Mouse (Mus musculus) MEL (cell line): ENCODE measurements around the gene Adap2. TPM values are rescaled to one million over a fixed set of nuclear protein-coding genes. Genes with fewer than 3 reads are reported as not detected.

ENCODE experiments used
- DNase-seq: peaks from one replicate; pipeline ENCODE4 v3.0.0; 2011; ENCODE audit warnings: low read depth, low spot score
- H3K27ac ChIP-seq: 2 replicates; pipeline ENCODE4 v1.5.1; 2012; ENCODE audit warnings: low read depth, mild to moderate bottlenecking, control low read depth, low read length, moderate library complexity; ENCODE audit not compliant: control insufficient read depth
- H3K27me3 ChIP-seq, 2 experiments: fragments of 150-350 bp in 1 of 2; sonication (generic) in 1 of 2; 2 replicates each; pipeline ENCODE4 v1.6.1; 2012; ENCODE audit warnings: low read length in 2 of 2, mild to moderate bottlenecking in 2 of 2, improper control_type of control experiment in 1 of 2, moderate library complexity in 1 of 2; ENCODE audit not compliant: insufficient read depth in 2 of 2, control insufficient read depth in 1 of 2
- H3K36me3 ChIP-seq, 2 experiments: 2 replicates each; pipeline ENCODE4 v1.6.1; 2012 to 2014; ENCODE audit warnings: low read length in 2 of 2, improper control_type of control experiment in 1 of 2, inconsistent platforms in 1 of 2, mild to moderate bottlenecking in 1 of 2; ENCODE audit not compliant: insufficient read depth in 2 of 2, control insufficient read depth in 1 of 2
- H3K4me1 ChIP-seq, 2 experiments: fragments of 150-350 bp in 1 of 2; sonication (generic) in 1 of 2; 2 replicates each; pipeline ENCODE4 v1.6.1; 2012; ENCODE audit warnings: low read length in 2 of 2, improper control_type of control experiment in 1 of 2, mild to moderate bottlenecking in 1 of 2; ENCODE audit not compliant: insufficient read depth in 2 of 2, control insufficient read depth in 1 of 2
- H3K4me3 ChIP-seq, 2 experiments: fragments of 150-350 bp in 1 of 2; sonication (generic) in 1 of 2; 2 replicates each; pipeline ENCODE4 v1.5.1; 2012; ENCODE audit warnings: low read depth in 2 of 2, low read length in 2 of 2, mild to moderate bottlenecking in 2 of 2, moderate library complexity in 2 of 2, control low read depth in 1 of 2, improper control_type of control experiment in 1 of 2; ENCODE audit not compliant: control insufficient read depth in 1 of 2, insufficient read depth in 1 of 2
- H3K79me2 ChIP-seq: 2 replicates; pipeline ENCODE4 v1.6.1; 2012; ENCODE audit warnings: mild to moderate bottlenecking, low read length, moderate library complexity; ENCODE audit not compliant: control insufficient read depth, poor library complexity, insufficient read depth
- H3K9ac ChIP-seq: 2 replicates; pipeline ENCODE4 v1.6.1; 2012; ENCODE audit warnings: low read depth, mild to moderate bottlenecking, control low read depth, low read length, moderate library complexity; ENCODE audit not compliant: control insufficient read depth, poor library complexity, severe bottlenecking
- H3K9me3 ChIP-seq: fragments of 150-350 bp; sonication (generic); replicated peaks from 2 replicates; pipeline ENCODE4 v1.6.1; 2012; ENCODE audit warnings: mild to moderate bottlenecking, low read length, improper control_type of control experiment, moderate library complexity; ENCODE audit not compliant: insufficient read depth
- BHLHE40 ChIP-seq: IDR thresholded peaks from 2 replicates; pipeline ENCODE4 v1.6.1; 2012; ENCODE audit warnings: low read depth, mild to moderate bottlenecking, inconsistent platforms, low read length, improper control_type of control experiment, borderline replicate concordance
- CHD2 ChIP-seq: IDR thresholded peaks from 2 replicates; pipeline ENCODE4 v1.6.1; 2011; ENCODE audit warnings: low read length, improper control_type of control experiment
- CTCF ChIP-seq, 3 experiments: IDR thresholded peaks in 2 of 3; conservative IDR thresholded peaks in 1 of 3; 2 replicates each; pipeline ENCODE4 v1.5.1; 2011 to 2012; ENCODE audit warnings: low read length in 3 of 3, low read depth in 2 of 3, mild to moderate bottlenecking in 2 of 3, improper control_type of control experiment in 1 of 3, inconsistent platforms in 1 of 3, mixed read lengths in 1 of 3, moderate library complexity in 1 of 3; ENCODE audit not compliant: control insufficient read depth in 1 of 3, insufficient read depth in 1 of 3, poor library complexity in 1 of 3, severe bottlenecking in 1 of 3
- E2F4 ChIP-seq: IDR thresholded peaks from 2 replicates; pipeline ENCODE4 v1.6.1; 2011; ENCODE audit warnings: low read depth, low read length, improper control_type of control experiment, borderline replicate concordance
- ELF1 ChIP-seq: IDR thresholded peaks from 2 replicates; pipeline ENCODE4 v1.6.1; 2014; ENCODE audit warnings: low read depth, mild to moderate bottlenecking, inconsistent platforms, low read length, improper control_type of control experiment, moderate library complexity
- EP300 ChIP-seq, 2 experiments: IDR thresholded peaks; 2 replicates each; pipeline ENCODE4 v1.6.1; 2011; ENCODE audit warnings: improper control_type of control experiment in 2 of 2, low read length in 2 of 2, low read depth in 1 of 2, mild to moderate bottlenecking in 1 of 2
- ETS1 ChIP-seq: IDR thresholded peaks from 2 replicates; pipeline ENCODE4 v1.6.1; 2012; ENCODE audit warnings: low read depth, mild to moderate bottlenecking, inconsistent platforms, low read length, improper control_type of control experiment, moderate library complexity
- GABPA ChIP-seq: IDR thresholded peaks from 2 replicates; pipeline ENCODE4 v1.6.1; 2012; ENCODE audit warnings: low read depth, mild to moderate bottlenecking, inconsistent platforms, low read length, improper control_type of control experiment, moderate library complexity
- GATA1 ChIP-seq: IDR thresholded peaks from 2 replicates; pipeline ENCODE4 v1.6.1; 2011; ENCODE audit warnings: low read depth, low read length, improper control_type of control experiment
- HCFC1 ChIP-seq: IDR thresholded peaks from 2 replicates; pipeline ENCODE4 v1.6.1; 2012; ENCODE audit warnings: low read depth, mild to moderate bottlenecking, inconsistent platforms, low read length, improper control_type of control experiment, moderate library complexity
- JUND ChIP-seq: IDR thresholded peaks from 2 replicates; pipeline ENCODE4 v1.6.1; 2011; ENCODE audit warnings: low read depth, mild to moderate bottlenecking, improper control_type of control experiment, low read length
- MAX ChIP-seq: IDR thresholded peaks from 2 replicates; pipeline ENCODE4 v1.6.1; 2011; ENCODE audit warnings: low read length, improper control_type of control experiment
- MAZ ChIP-seq: IDR thresholded peaks from 2 replicates; pipeline ENCODE4 v1.6.1; 2012; ENCODE audit warnings: low read depth, mild to moderate bottlenecking, inconsistent platforms, low read length, improper control_type of control experiment
- MEF2A ChIP-seq: IDR thresholded peaks from 2 replicates; pipeline ENCODE4 v1.6.1; 2014; ENCODE audit warnings: low read depth, mild to moderate bottlenecking, inconsistent platforms, low read length, improper control_type of control experiment; ENCODE audit not compliant: poor library complexity, insufficient replicate concordance, severe bottlenecking; ENCODE audit errors: extremely low read depth
- MXI1 ChIP-seq: IDR thresholded peaks from 2 replicates; pipeline ENCODE4 v1.6.1; 2011; ENCODE audit warnings: mild to moderate bottlenecking, low read depth, low read length, improper control_type of control experiment
- MYB ChIP-seq: IDR thresholded peaks from 2 replicates; pipeline ENCODE4 v1.6.1; 2011; ENCODE audit warnings: mild to moderate bottlenecking, low read depth, low read length, improper control_type of control experiment
- NELFE ChIP-seq: IDR thresholded peaks from 2 replicates; pipeline ENCODE4 v1.6.1; 2011; ENCODE audit warnings: low read depth, low read length, improper control_type of control experiment
- POLR2A ChIP-seq, 2 experiments: IDR thresholded peaks; 2 replicates each; pipeline ENCODE4 v1.6.1; 2011 to 2012; ENCODE audit warnings: low read length in 2 of 2, mild to moderate bottlenecking in 2 of 2, control low read depth in 1 of 2, improper control_type of control experiment in 1 of 2, low read depth in 1 of 2, moderate library complexity in 1 of 2; ENCODE audit not compliant: control insufficient read depth in 1 of 2, insufficient read depth in 1 of 2, poor library complexity in 1 of 2
- POLR2AphosphoS2 ChIP-seq: IDR thresholded peaks from 2 replicates; pipeline ENCODE4 v1.6.1; 2011; ENCODE audit warnings: low read length, improper control_type of control experiment
- POLR2AphosphoS5 ChIP-seq: IDR thresholded peaks from 2 replicates; pipeline ENCODE4 v1.6.1; 2012; ENCODE audit warnings: low read depth, borderline replicate concordance, mild to moderate bottlenecking, inconsistent platforms, low read length, moderate library complexity, mixed read lengths
- RCOR1 ChIP-seq: IDR thresholded peaks from 2 replicates; pipeline ENCODE4 v1.6.1; 2012; ENCODE audit warnings: low read depth, mild to moderate bottlenecking, inconsistent platforms, low read length, improper control_type of control experiment
- SIN3A ChIP-seq: IDR thresholded peaks from 2 replicates; pipeline ENCODE4 v1.6.1; 2012; ENCODE audit warnings: low read length, improper control_type of control experiment, inconsistent platforms
- TAL1 ChIP-seq: IDR thresholded peaks from 2 replicates; pipeline ENCODE4 v1.6.1; 2012; ENCODE audit warnings: mild to moderate bottlenecking, inconsistent platforms, low read length, moderate library complexity, mixed read lengths
- TCF12 ChIP-seq: IDR thresholded peaks from 2 replicates; pipeline ENCODE4 v1.6.1; 2014; ENCODE audit warnings: low read depth, mild to moderate bottlenecking, inconsistent platforms, low read length, improper control_type of control experiment, moderate library complexity
- UBTF ChIP-seq: IDR thresholded peaks from 2 replicates; pipeline ENCODE4 v1.6.1; 2012; ENCODE audit warnings: low read depth, mild to moderate bottlenecking, inconsistent platforms, low read length, improper control_type of control experiment, moderate library complexity, borderline replicate concordance; ENCODE audit not compliant: insufficient read depth
- USF1 ChIP-seq: IDR thresholded peaks from 2 replicates; pipeline ENCODE4 v1.6.1; 2014; ENCODE audit warnings: low read depth, mild to moderate bottlenecking, inconsistent platforms, low read length, improper control_type of control experiment, moderate library complexity
- ZC3H11A ChIP-seq: IDR thresholded peaks from 2 replicates; pipeline ENCODE4 v1.6.1; 2012; ENCODE audit warnings: low read depth, mild to moderate bottlenecking, inconsistent platforms, low read length, improper control_type of control experiment
- ZKSCAN1 ChIP-seq: IDR thresholded peaks from 2 replicates; pipeline ENCODE4 v1.6.1; 2012; ENCODE audit warnings: low read depth, mild to moderate bottlenecking, inconsistent platforms, low read length, improper control_type of control experiment, moderate library complexity
- ZMIZ1 ChIP-seq: IDR thresholded peaks from 2 replicates; pipeline ENCODE4 v1.6.1; 2012; ENCODE audit warnings: low read depth, mild to moderate bottlenecking, inconsistent platforms, low read length, improper control_type of control experiment, moderate library complexity
- ZNF384 ChIP-seq: IDR thresholded peaks from 2 replicates; pipeline ENCODE4 v1.6.1; 2012; ENCODE audit warnings: low read depth, mild to moderate bottlenecking, inconsistent platforms, low read length, improper control_type of control experiment
- polyA plus RNA-seq, 2 experiments: library from polyadenylated mRNA; stranded (reverse) in 1 of 2; unstranded in 1 of 2; fragments of >175 nt in 1 of 2; fragments of >200 nt in 1 of 2; gene quantifications; 2 replicates each; pipeline versions ENCODE4 v1.2.1 to v1.2.4; 2012; ENCODE audit warnings: low replicate concordance in 2 of 2, low read depth in 1 of 2; ENCODE audit not compliant: insufficient read length in 2 of 2, insufficient read depth in 1 of 2, missing spikeins in 1 of 2
- total RNA-seq: library from RNA; depleted of rRNA; stranded (reverse); fragments of 300-350 nt; gene quantifications from 2 replicates; pipeline ENCODE4 v1.2.3, GENCODE M21; 2012

Gene Adap2
- total and polyA plus RNA-seq, 3 experiments = not detected

GRCm38 (mm10) chr11:80137773-80138172 is 16.1 kb upstream of the Adap2 start:
- Histone ChIP-seq H3K36me3 (peaks cover 16% of the 10 kb centered on the region in 2 experiments), H3K79me2 (peaks cover 19% of the 10 kb centered on the region), H3K27ac (no peak overlapping the region), H3K9ac (no peak overlapping the region), H3K4me3 (no peak overlapping the region), H3K4me1 (peaks cover 3 to 5% of the 10 kb centered on the region in 2 experiments; a peak in 3 of 4 replicates), H3K27me3 (no peaks in the 10 kb centered on the region), H3K9me3 (no peaks in the 10 kb centered on the region)
- TF ChIP-seq EP300 (IDR thresholded peaks at IDR 0.05; ENCODE audit: low read depth in 1 of 2, low read length in 2 of 2) (no peak), POLR2AphosphoS2 (no peak), MXI1 (no peak), TCF12 (no peak), MEF2A (no peak)
- no peak for DNase-seq

- Histone ChIP-seq H3K9me3 (no peaks in the 10 kb centered on the region), H3K36me3 (peaks cover 2 to 24% of the 10 kb centered on the region in 2 experiments; a peak in 3 of 4 replicates), H3K4me1 (peaks cover 5 to 29% of the 10 kb centered on the region in 2 experiments; a peak in 3 of 4 replicates), H3K27me3 (no peaks in the 10 kb centered on the region), H3K27ac (peak within 1 kb of the TSS; percentile 68), H3K4me3 (peak within 1 kb of the TSS; percentile 77 to 78), H3K9ac (peak within 1 kb of the TSS; percentile 81), H3K79me2 (peaks cover 19% of the 10 kb centered on the region)
- peak; percentile 98 for DNase-seq
- TF ChIP-seq POLR2AphosphoS2 = peak; percentile 99
- TF ChIP-seq BHLHE40 = no peak
- TF ChIP-seq CTCF (IDR thresholded peaks at IDR 0.05 in 2 of 3, conservative IDR thresholded peaks at IDR 0.05 in 1 of 3; ENCODE audit: control insufficient read depth in 1 of 3, insufficient read depth in 1 of 3, low read depth in 2 of 3, low read length in 3 of 3, poor library complexity in 1 of 3, severe bottlenecking in 1 of 3) = no peak
- TF ChIP-seq CHD2 = no peak
- peak; percentile 92 to 100 for TF ChIP-seq POLR2A (IDR thresholded peaks at IDR 0.05; ENCODE audit: control insufficient read depth in 1 of 2, insufficient read depth in 1 of 2, low read depth in 1 of 2, low read length in 2 of 2, poor library complexity in 1 of 2)
- TF ChIP-seq RCOR1 = no peak; the same call in 1 of the 2 replicates
- TF ChIP-seq ZC3H11A = no peak
- TF ChIP-seq ZNF384 = no peak; the same call in 1 of the 2 replicates
- TF ChIP-seq MAZ = no peak
- no peak for TF ChIP-seq MYB
- TF ChIP-seq UBTF = 0 out of 2 replicates have a peak, but pooled peaks have one; percentile 77
- peak; percentile 94 for TF ChIP-seq MXI1
- peak; percentile 99 for TF ChIP-seq NELFE
- peak; percentile 93 for TF ChIP-seq HCFC1
- TF ChIP-seq GABPA = no peak
- TF ChIP-seq ETS1 = peak; percentile 66; the same call in 1 of the 2 replicates
- TF ChIP-seq SIN3A = peak; percentile 96
- peak; percentile 87; the same call in 1 of the 2 replicates for TF ChIP-seq MAX
- TF ChIP-seq MEF2A = no peak
- peak; percentile 33; the same call in 1 of the 2 replicates for TF ChIP-seq GATA1
- peak; percentile 9; the same call in 1 of the 2 replicates for TF ChIP-seq JUND
- peak; percentile 92 for TF ChIP-seq ELF1
- TF ChIP-seq POLR2AphosphoS5 = 0 out of 2 replicates have a peak, but pooled peaks have one; percentile 77
- no peak for TF ChIP-seq TAL1
- TF ChIP-seq USF1 = no peak
- TF ChIP-seq E2F4 = no peak; the same call in 1 of the 2 replicates
- TF ChIP-seq ZKSCAN1 = no peak
- peak; percentile 96 for TF ChIP-seq ZMIZ1
These were observed 11.9 kb upstream of the Adap2 start, which contains the start of gene Tefm for GRCm38 (mm10) chr11:80141825-80142521. TSS of gene Tefm (minus strand) at chr11:80142175.
